Mouse (Mus musculus) CH12.LX (cell line): ENCODE results near the gene BC030499. TPM values are rescaled to one million over a fixed set of nuclear protein-coding genes. Genes with fewer than 3 reads are reported as not detected.
A peak's percentile ranks its signal among the peaks of the same experiment; 100 is the strongest.

Experiments
- BHLHE40 ChIP-seq: IDR thresholded peaks from 2 replicates; pipeline ENCODE4 v1.6.1; 2011; ENCODE audit warnings: mild to moderate bottlenecking, low read depth, low read length, improper control_type of control experiment
- CHD2 ChIP-seq: IDR thresholded peaks from 2 replicates; pipeline ENCODE4 v1.6.1; 2011; ENCODE audit warnings: low read length, improper control_type of control experiment
- E2F4 ChIP-seq: IDR thresholded peaks from 2 replicates; pipeline ENCODE4 v1.6.1; 2011; ENCODE audit warnings: low read depth, low read length, improper control_type of control experiment; ENCODE audit not compliant: insufficient replicate concordance
- MAZ ChIP-seq: IDR thresholded peaks from 2 replicates; pipeline ENCODE4 v1.6.1; 2012; ENCODE audit warnings: low read depth, mild to moderate bottlenecking, inconsistent platforms, low read length, improper control_type of control experiment, moderate library complexity
- MYC ChIP-seq: IDR thresholded peaks from 2 replicates; pipeline ENCODE4 v1.6.1; 2011; ENCODE audit warnings: low read depth, mild to moderate bottlenecking, improper control_type of control experiment, low read length
- NELFE ChIP-seq: IDR thresholded peaks from 2 replicates; pipeline ENCODE4 v1.6.1; 2011; ENCODE audit warnings: low read depth, low read length, improper control_type of control experiment
- NRF1 ChIP-seq: IDR thresholded peaks from 2 replicates; pipeline ENCODE4 v1.6.1; 2014; ENCODE audit warnings: low read depth, mild to moderate bottlenecking, inconsistent platforms, low read length, improper control_type of control experiment, moderate library complexity
- PAX5 ChIP-seq: IDR thresholded peaks from 2 replicates; pipeline ENCODE4 v1.6.1; 2012; ENCODE audit warnings: low read length, inconsistent platforms, mixed read lengths
- POLR2AphosphoS2 ChIP-seq: IDR thresholded peaks from 2 replicates; pipeline ENCODE4 v1.6.1; 2011; ENCODE audit warnings: low read depth, low read length, improper control_type of control experiment
- RAD21 ChIP-seq: IDR thresholded peaks from 2 replicates; pipeline ENCODE4 v1.6.1; 2011; ENCODE audit warnings: low read depth, mild to moderate bottlenecking, low read length, improper control_type of control experiment, moderate library complexity
- SMC3 ChIP-seq: IDR thresholded peaks from 2 replicates; pipeline ENCODE4 v1.6.1; 2011; ENCODE audit warnings: low read depth, low read length, improper control_type of control experiment
- ZMIZ1 ChIP-seq: IDR thresholded peaks from 2 replicates; pipeline ENCODE4 v1.6.1; 2012; ENCODE audit warnings: low read depth, mild to moderate bottlenecking, inconsistent platforms, low read length, improper control_type of control experiment
- polyA plus RNA-seq: library from polyadenylated mRNA; unstranded; fragments of >175 nt; gene quantifications from 2 replicates; pipeline ENCODE4 v1.2.1, GENCODE M21; 2012; ENCODE audit warnings: low read depth; ENCODE audit not compliant: insufficient read length
- total RNA-seq, 2 experiments: library from RNA; depleted of rRNA; stranded (reverse); fragments of 300-350 nt in 1 of 2; fragments of >200 nt in 1 of 2; gene quantifications; 2 replicates each; pipeline ENCODE4 v1.2.3; 2012 to 2014

Gene BC030499
- total and polyA plus RNA-seq, 3 experiments = 0.81 to 1.3 (median 1.1) TPM

- TF ChIP-seq NRF1 (no peak), SMC3 (no peak), RAD21 (no peak), E2F4 (no peak), CHD2 (peak; percentile 64; the same call in 1 of the 2 replicates), NELFE (peak; percentile 63; the same call in 1 of the 2 replicates), POLR2AphosphoS2 (no peak), BHLHE40 (peak; percentile 42; the same call in 1 of the 2 replicates), PAX5 (no peak), MAZ (peak; percentile 97), MYC (0 out of 2 replicates have a peak, but pooled peaks have one; percentile 20), ZMIZ1 (peak; percentile 62; the same call in 1 of the 2 replicates)
Observed at GRCm38 (mm10) chr11:78345801-78346200, 55.2 kb downstream of the BC030499 start (continued).

Other genes with a start within 250 kb of the BC030499 start
Only the 20 nearest of the 25 such genes appear.
- 40.5 and 41.5 TPM in 2 replicates for gene Eral1, start 210.5 kb upstream of the BC030499 start, total RNA-seq (2012; rRNA removed)
- 41.5 and 43.2 TPM in 2 replicates for gene Eral1, start 210.5 kb upstream of the BC030499 start, total RNA-seq (2014; rRNA removed)
- gene Eral1, start 210.5 kb upstream of the BC030499 start, polyA plus RNA-seq = 37.8 and 39.1 TPM in 2 replicates
- 8.7 and 10.0 TPM in 2 replicates for gene Fam222b, start 196.2 kb upstream of the BC030499 start, total RNA-seq (2012; rRNA removed)
- gene Fam222b, start 196.2 kb upstream of the BC030499 start, total RNA-seq (2014; rRNA removed) = 3.9 and 5.9 TPM in 2 replicates
- 26.8 and 34.4 TPM in 2 replicates for gene Fam222b, start 196.2 kb upstream of the BC030499 start, polyA plus RNA-seq
- 47.9 and 55.9 TPM in 2 replicates for gene Traf4, start 125.3 kb upstream of the BC030499 start, total RNA-seq (2012; rRNA removed)
- gene Traf4, start 125.3 kb upstream of the BC030499 start, total RNA-seq (2014; rRNA removed) = 17.1 and 20.8 TPM in 2 replicates
- 52.9 and 68.7 TPM in 2 replicates for gene Traf4, start 125.3 kb upstream of the BC030499 start, polyA plus RNA-seq
- 6.7 and 7.4 TPM in 2 replicates for gene Nek8, start 114.2 kb upstream of the BC030499 start, total RNA-seq (2012; rRNA removed)
- gene Nek8, start 114.2 kb upstream of the BC030499 start, total RNA-seq (2014; rRNA removed) = 6.1 and 7.1 TPM in 2 replicates
- 8.3 and 9.9 TPM in 2 replicates for gene Nek8, start 114.2 kb upstream of the BC030499 start, polyA plus RNA-seq
- 16.4 and 20.3 TPM in 2 replicates for gene Tlcd1, start 114.1 kb upstream of the BC030499 start, total RNA-seq (2012; rRNA removed)
- 18.2 and 20.3 TPM in 2 replicates for gene Tlcd1, start 114.1 kb upstream of the BC030499 start, total RNA-seq (2014; rRNA removed)
- 15.6 and 19.1 TPM in 2 replicates for gene Tlcd1, start 114.1 kb upstream of the BC030499 start, polyA plus RNA-seq
- 3,714 and 3,939 TPM in 2 replicates for gene Rpl23a, start 107.3 kb upstream of the BC030499 start, total RNA-seq (2012; rRNA removed)
- 3,235 and 3,361 TPM in 2 replicates for gene Rpl23a, start 107.3 kb upstream of the BC030499 start, total RNA-seq (2014; rRNA removed)
- 2,992 and 3,119 TPM in 2 replicates for gene Rpl23a, start 107.3 kb upstream of the BC030499 start, polyA plus RNA-seq
- gene Rab34, start 102.4 kb upstream of the BC030499 start, total RNA-seq (2012; rRNA removed) = 0.17 and 0.25 TPM in 2 replicates
- 0.50 TPM in 1 of 2 replicates, not detected in the other for gene Rab34, start 102.4 kb upstream of the BC030499 start, total RNA-seq (2014; rRNA removed)
- gene Rab34, start 102.4 kb upstream of the BC030499 start, polyA plus RNA-seq = 0.49 and 1.4 TPM in 2 replicates
- 0.21 TPM in 1 of 2 replicates, not detected in the other for gene Proca1, start 97.4 kb upstream of the BC030499 start, total RNA-seq (2012; rRNA removed)
- not detected in 2 replicates for gene Proca1, start 97.4 kb upstream of the BC030499 start, total RNA-seq (2014; rRNA removed)
- 0.40 and 0.46 TPM in 2 replicates for gene Proca1, start 97.4 kb upstream of the BC030499 start, polyA plus RNA-seq
- 95.4 and 119 TPM in 2 replicates for gene Sdf2, start 45.1 kb upstream of the BC030499 start, total RNA-seq (2012; rRNA removed)
- gene Sdf2, start 45.1 kb upstream of the BC030499 start, total RNA-seq (2014; rRNA removed) = 89.1 and 93.0 TPM in 2 replicates
- gene Sdf2, start 45.1 kb upstream of the BC030499 start, polyA plus RNA-seq = 61.4 and 62.8 TPM in 2 replicates
- 65.5 and 71.0 TPM in 2 replicates for gene Supt6, start 44.9 kb upstream of the BC030499 start, total RNA-seq (2012; rRNA removed)
- gene Supt6, start 44.9 kb upstream of the BC030499 start, total RNA-seq (2014; rRNA removed) = 29.7 and 30.4 TPM in 2 replicates
- 99.9 and 104 TPM in 2 replicates for gene Supt6, start 44.9 kb upstream of the BC030499 start, polyA plus RNA-seq
- 89.3 and 108 TPM in 2 replicates for gene 2610507B11Rik, start 29.1 kb upstream of the BC030499 start, total RNA-seq (2012; rRNA removed)
- gene 2610507B11Rik, start 29.1 kb upstream of the BC030499 start, total RNA-seq (2014; rRNA removed) = 55.8 and 58.9 TPM in 2 replicates
- 96.9 and 97.9 TPM in 2 replicates for gene 2610507B11Rik, start 29.1 kb upstream of the BC030499 start, polyA plus RNA-seq
- 57.0 and 57.2 TPM in 2 replicates for gene Spag5, start 10.7 kb downstream of the BC030499 start, total RNA-seq (2012; rRNA removed)
- gene Spag5, start 10.7 kb downstream of the BC030499 start, total RNA-seq (2014; rRNA removed) = 47.7 and 50.4 TPM in 2 replicates
- 81.8 and 92.3 TPM in 2 replicates for gene Spag5, start 10.7 kb downstream of the BC030499 start, polyA plus RNA-seq
- gene Aldoc, start 32.1 kb downstream of the BC030499 start, total RNA-seq (2012; rRNA removed) = 23.6 and 90.2 TPM in 2 replicates
- gene Aldoc, start 32.1 kb downstream of the BC030499 start, total RNA-seq (2014; rRNA removed) = 96.5 and 119 TPM in 2 replicates
- 20.4 and 25.0 TPM in 2 replicates for gene Aldoc, start 32.1 kb downstream of the BC030499 start, polyA plus RNA-seq
- 51.2 and 53.1 TPM in 2 replicates for gene Pigs, start 37.6 kb downstream of the BC030499 start, total RNA-seq (2012; rRNA removed)
- gene Pigs, start 37.6 kb downstream of the BC030499 start, total RNA-seq (2014; rRNA removed) = 25.7 and 26.3 TPM in 2 replicates
- gene Pigs, start 37.6 kb downstream of the BC030499 start, polyA plus RNA-seq = 51.8 and 65.4 TPM in 2 replicates
- 80.5 and 81.6 TPM in 2 replicates for gene Unc119, start 52.6 kb downstream of the BC030499 start, total RNA-seq (2012; rRNA removed)
- gene Unc119, start 52.6 kb downstream of the BC030499 start, total RNA-seq (2014; rRNA removed) = 197 and 227 TPM in 2 replicates
- gene Unc119, start 52.6 kb downstream of the BC030499 start, polyA plus RNA-seq = 146 and 173 TPM in 2 replicates
- gene Foxn1, start 95.7 kb downstream of the BC030499 start, total RNA-seq (2012; rRNA removed) = not detected in 2 replicates
- gene Foxn1, start 95.7 kb downstream of the BC030499 start, total RNA-seq (2014; rRNA removed) = not detected in 2 replicates
- not detected in 2 replicates for gene Foxn1, start 95.7 kb downstream of the BC030499 start, polyA plus RNA-seq
- gene Slc13a2, start 131.4 kb downstream of the BC030499 start, total RNA-seq (2012; rRNA removed) = not detected in 2 replicates
- gene Slc13a2, start 131.4 kb downstream of the BC030499 start, total RNA-seq (2014; rRNA removed) = not detected in 2 replicates
- gene Slc13a2, start 131.4 kb downstream of the BC030499 start, polyA plus RNA-seq = not detected in 2 replicates
- 6.1 and 6.8 TPM in 2 replicates for gene Slc46a1, start 174.9 kb downstream of the BC030499 start, total RNA-seq (2012; rRNA removed)
- 4.2 and 4.4 TPM in 2 replicates for gene Slc46a1, start 174.9 kb downstream of the BC030499 start, total RNA-seq (2014; rRNA removed)
- 5.4 and 6.0 TPM in 2 replicates for gene Slc46a1, start 174.9 kb downstream of the BC030499 start, polyA plus RNA-seq
- gene Sarm1, start 206.9 kb downstream of the BC030499 start, total RNA-seq (2012; rRNA removed) = 0.55 and 0.84 TPM in 2 replicates
- 0.31 and 0.50 TPM in 2 replicates for gene Sarm1, start 206.9 kb downstream of the BC030499 start, total RNA-seq (2014; rRNA removed)
- gene Sarm1, start 206.9 kb downstream of the BC030499 start, polyA plus RNA-seq = 0.94 and 1.1 TPM in 2 replicates
- not detected in 2 replicates for gene Vtn, start 208.2 kb downstream of the BC030499 start, total RNA-seq (2012; rRNA removed)
- not detected in 2 replicates for gene Vtn, start 208.2 kb downstream of the BC030499 start, total RNA-seq (2014; rRNA removed)
- not detected in 2 replicates for gene Vtn, start 208.2 kb downstream of the BC030499 start, polyA plus RNA-seq